Comparison of ENCODE assay signal across 11 mouse cellular contexts in the genomic region with DNA sequence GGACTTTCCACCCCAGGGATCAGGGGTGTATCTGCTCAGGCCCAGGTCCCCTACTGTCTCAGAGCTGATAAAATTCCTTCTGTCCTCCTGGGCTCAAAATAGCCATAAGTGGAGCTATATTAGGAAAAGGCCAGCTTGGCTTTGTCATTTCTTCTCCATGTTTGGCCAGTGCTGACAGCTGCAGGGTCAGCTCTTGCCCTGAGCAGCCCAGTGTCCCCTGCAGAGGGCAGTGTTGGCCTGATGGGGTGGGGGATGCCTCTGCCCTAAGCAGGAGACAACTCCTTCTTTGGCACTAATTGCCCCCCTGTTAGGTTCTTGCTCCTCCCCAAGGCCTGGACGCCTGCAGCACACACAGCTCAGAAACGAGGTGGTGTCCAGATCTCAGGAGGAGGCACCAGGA. TPM values are rescaled to one million over a fixed set of nuclear protein-coding genes. Genes with fewer than 3 reads are reported as not detected.
A peak's percentile ranks its signal among the peaks of the same experiment; 100 is the strongest.
DNase-seq lines count a peak whose midpoint lies in the region; ATAC-seq and TF ChIP-seq lines count a peak whose summit lies in the region.
"Had no signal": no experiment of that assay in that cellular context is flagged by ENCODE, and none has a peak within 500 bp of the region (broad histone marks: within the 10 kb centered on the region; RNA-seq: fewer than 3 reads in every experiment).

No protein-coding gene starts in this region.

- ATAC-seq in hindbrain, postnatal 0 days = no peak
- ATAC-seq in hindbrain, embryonic 16.5 days = no peak
- ATAC-seq in heart, embryonic 14.5 days (ENCODE audit: insufficient number of reproducible peaks, insufficient read depth, low FRiP score, low read depth) = peak; percentile 76
- ATAC-seq in liver, embryonic 14.5 days (ENCODE audit: insufficient read depth) = no peak

- 66% methylated on average over 2 of the region's 2 CpGs for WGBS in hindbrain, postnatal 0 days
- WGBS in hindbrain, embryonic 16.5 days = 62% methylated on average over 2 of the region's 2 CpGs
- 14% methylated on average over 2 of the region's 2 CpGs for WGBS in heart, embryonic 14.5 days
- WGBS in liver, embryonic 14.5 days (ENCODE audit: insufficient replicate concordance) = 40% methylated on average over 2 of the region's 2 CpGs

- TF ChIP-seq EP300 in liver, embryonic 14.5 days (IDR thresholded peaks at IDR 0.05; ENCODE audit: low read depth) = no peak

- TF ChIP-seq CTCF in hindbrain, postnatal 0 days (IDR thresholded peaks at IDR 0.05; ENCODE audit: low read depth) = peak; percentile 27
- peak; percentile 43; the same call in 1 of the 2 replicates for TF ChIP-seq CTCF in liver, embryonic 14.5 days (IDR thresholded peaks at IDR 0.05; ENCODE audit: low read depth)

- H3K9me3 ChIP-seq in hindbrain, postnatal 0 days (ENCODE audit: low read length) = no peaks in the 10 kb centered on the region
- no peaks in the 10 kb centered on the region for H3K9me3 ChIP-seq in hindbrain, embryonic 16.5 days (ENCODE audit: control insufficient read depth, low read length)
- no peaks in the 10 kb centered on the region for H3K9me3 ChIP-seq in heart, embryonic 14.5 days (ENCODE audit: control insufficient read depth, low read length)
- no peaks in the 10 kb centered on the region for H3K9me3 ChIP-seq in liver, embryonic 14.5 days (ENCODE audit: control insufficient read depth, low read length)

- H3K36me3 ChIP-seq in hindbrain, postnatal 0 days (ENCODE audit: insufficient read depth, low read length) = no peaks in the 10 kb centered on the region
- H3K36me3 ChIP-seq in hindbrain, embryonic 16.5 days (ENCODE audit: control insufficient read depth, insufficient read depth, low read length) = no peaks in the 10 kb centered on the region
- peaks cover 61% of the 10 kb centered on the region for H3K36me3 ChIP-seq in heart, embryonic 14.5 days (ENCODE audit: control insufficient read depth, insufficient read depth, low read length)
- H3K36me3 ChIP-seq in liver, embryonic 14.5 days (replicated peaks; ENCODE audit: control insufficient read depth, insufficient read depth, low read depth) = no peaks in the 10 kb centered on the region

- no peak overlapping the region for H3K4me3 ChIP-seq in hindbrain, postnatal 0 days (ENCODE audit: low read length)
- H3K4me3 ChIP-seq in hindbrain, embryonic 16.5 days (ENCODE audit: low read length) = no peak overlapping the region
- H3K4me3 ChIP-seq in heart, embryonic 14.5 days (ENCODE audit: control insufficient read depth in 1 of 2, insufficient read depth in 1 of 2, low read depth in 1 of 2, low read length in 2 of 2) = no peak overlapping the region
- H3K4me3 ChIP-seq in liver, embryonic 14.5 days (ENCODE audit: insufficient read depth in 1 of 2, low read depth in 2 of 2, low read length in 2 of 2) = no peak overlapping the region

- H3K4me2 ChIP-seq in hindbrain, postnatal 0 days (ENCODE audit: low read depth, low read length) = no peak overlapping the region
- H3K4me2 ChIP-seq in hindbrain, embryonic 16.5 days (ENCODE audit: low read length) = no peak overlapping the region
- peak overlapping the region; percentile 30; the same call in 1 of the 2 replicates for H3K4me2 ChIP-seq in heart, embryonic 14.5 days (ENCODE audit: low read length)
- no peak overlapping the region for H3K4me2 ChIP-seq in liver, embryonic 14.5 days (ENCODE audit: low read depth)

- no peaks in the 10 kb centered on the region for H3K27me3 ChIP-seq in hindbrain, postnatal 0 days (ENCODE audit: insufficient read depth, low read length)
- H3K27me3 ChIP-seq in hindbrain, embryonic 16.5 days (replicated peaks; ENCODE audit: control insufficient read depth, insufficient read depth, low read length) = no peaks in the 10 kb centered on the region; the same call in 1 of the 2 replicates
- no peaks in the 10 kb centered on the region for H3K27me3 ChIP-seq in heart, embryonic 14.5 days (ENCODE audit: control insufficient read depth, insufficient read depth, low read length)
- H3K27me3 ChIP-seq in liver, embryonic 14.5 days (ENCODE audit: control insufficient read depth, insufficient read depth, low read length) = no peaks in the 10 kb centered on the region
- H3K27me3 ChIP-seq: CH12.LX had no signal

- no peaks in the 10 kb centered on the region for H3K4me1 ChIP-seq in hindbrain, postnatal 0 days (ENCODE audit: insufficient read depth, low read length)
- no peaks in the 10 kb centered on the region for H3K4me1 ChIP-seq in hindbrain, embryonic 16.5 days (ENCODE audit: control insufficient read depth, insufficient read depth, low read depth, low read length)
- H3K4me1 ChIP-seq in heart, embryonic 14.5 days (ENCODE audit: control insufficient read depth in 2 of 2, insufficient read depth in 2 of 2, low read length in 2 of 2) = peaks cover 41 to 59% of the 10 kb centered on the region in 2 experiments
- no peaks in the 10 kb centered on the region for H3K4me1 ChIP-seq in liver, embryonic 14.5 days (replicated peaks; ENCODE audit: control insufficient read depth in 2 of 2, insufficient read depth in 2 of 2, low read length in 1 of 2)

- no peak for DNase-seq in hindbrain, postnatal 0 days (ENCODE audit: low spot score)
- DNase-seq in adipocyte (ENCODE audit: low spot score) = peak; percentile 48
- no peak for DNase-seq in liver, embryonic 14.5 days (ENCODE audit: low read depth in 3 of 3, low spot score in 3 of 3)
- no peak for DNase-seq in frontal cortex, postnatal 36 days (ENCODE audit: low spot score in 2 of 2)
- no peak for DNase-seq in right cerebral cortex, postnatal 10 days (ENCODE audit: low spot score in 2 of 2)
- DNase-seq in retina, postnatal 1 day = no peak

- no peak overlapping the region for H3K27ac ChIP-seq in hindbrain, postnatal 0 days
- no peak overlapping the region for H3K27ac ChIP-seq in hindbrain, embryonic 16.5 days (ENCODE audit: low read depth, low read length)
- peak overlapping the region; percentile 88 to 94 for H3K27ac ChIP-seq in heart, embryonic 14.5 days (replicated peaks in 1 of 2; ENCODE audit: control insufficient read depth in 1 of 2, insufficient read depth in 1 of 2, low read depth in 2 of 2, low read length in 2 of 2)
- no peak overlapping the region for H3K27ac ChIP-seq in liver, embryonic 14.5 days

- no peak overlapping the region for H3K9ac ChIP-seq in hindbrain, postnatal 0 days (replicated peaks; ENCODE audit: low read length)
- no peak overlapping the region for H3K9ac ChIP-seq in hindbrain, embryonic 16.5 days (ENCODE audit: low read depth, low read length)
- peak overlapping the region; percentile 57 for H3K9ac ChIP-seq in heart, embryonic 14.5 days (ENCODE audit: low read length)
- H3K9ac ChIP-seq in liver, embryonic 14.5 days (replicated peaks) = no peak overlapping the region

RNA-seq across cellular contexts. Expression of gene Ldb3, which starts 14.4 kb away (rescaled TPM):
- 1.6 and 1.7 TPM in 2 replicates for total RNA-seq in hindbrain, postnatal 0 days (2014; rRNA removed)
- 1.3 and 1.4 TPM in 2 replicates for polyA plus RNA-seq in hindbrain, postnatal 0 days (2015; fragmentation: Nextera tagmentation; extraction: Ambion mirVana)
- 1.2 and 5.6 TPM in 2 replicates for polyA plus RNA-seq in hindbrain, embryonic 16.5 days (2015; fragmentation: Nextera tagmentation; extraction: Ambion mirVana)
- 301 and 314 TPM in 2 replicates for polyA plus RNA-seq in heart, embryonic 14.5 days (2014; fragmentation: Nextera tagmentation; extraction: Ambion mirVana)
- 0.03 and 0.07 TPM in 2 replicates for polyA plus RNA-seq in liver, embryonic 14.5 days (2012; rRNA removed)
- polyA plus RNA-seq in liver, embryonic 14.5 days (2014; fragmentation: Nextera tagmentation; extraction: Ambion mirVana) = 0.04 and 0.05 TPM in 2 replicates

RNA-seq across cellular contexts. Expression of gene Opn4, which starts 25.9 kb away (rescaled TPM):
- total RNA-seq in hindbrain, postnatal 0 days (2014; rRNA removed) = not detected in 2 replicates
- 0.14 TPM in 1 of 2 replicates, not detected in the other for polyA plus RNA-seq in hindbrain, postnatal 0 days (2015; fragmentation: Nextera tagmentation; extraction: Ambion mirVana)
- polyA plus RNA-seq in hindbrain, embryonic 16.5 days (2015; fragmentation: Nextera tagmentation; extraction: Ambion mirVana) = 0.27 TPM in 1 of 2 replicates, not detected in the other
- polyA plus RNA-seq in heart, embryonic 14.5 days (2014; fragmentation: Nextera tagmentation; extraction: Ambion mirVana) = 5.0 and 5.2 TPM in 2 replicates
- not detected in 2 replicates for polyA plus RNA-seq in liver, embryonic 14.5 days (2012; rRNA removed)
- not detected in 2 replicates for polyA plus RNA-seq in liver, embryonic 14.5 days (2014; fragmentation: Nextera tagmentation; extraction: Ambion mirVana)
- total RNA-seq: CH12.LX; layer of hippocampus, postnatal 14 days had no signal
- polyA plus RNA-seq: spleen, adult 2 months had no signal

RNA-seq across cellular contexts. Expression of gene 9230112D13Rik, which starts 51.5 kb away (rescaled TPM):
- total RNA-seq in hindbrain, postnatal 0 days (2014; rRNA removed) = not detected in 2 replicates
- polyA plus RNA-seq in hindbrain, postnatal 0 days (2015; fragmentation: Nextera tagmentation; extraction: Ambion mirVana) = not detected in 2 replicates
- polyA plus RNA-seq in hindbrain, embryonic 16.5 days (2015; fragmentation: Nextera tagmentation; extraction: Ambion mirVana) = not detected in 2 replicates
- not detected in 2 replicates for polyA plus RNA-seq in heart, embryonic 14.5 days (2014; fragmentation: Nextera tagmentation; extraction: Ambion mirVana)
- not detected in 2 replicates for polyA plus RNA-seq in liver, embryonic 14.5 days (2012; rRNA removed)
- not detected in 2 replicates for polyA plus RNA-seq in liver, embryonic 14.5 days (2014; fragmentation: Nextera tagmentation; extraction: Ambion mirVana)
- total RNA-seq: layer of hippocampus, postnatal 14 days had no signal
- polyA plus RNA-seq: spleen, adult 2 months had no signal

Comparison
In these comparisons a context has a peak if more than half of its experiments do, and no peak if none do; other contexts are left out.
1. H3K27ac ChIP-seq: peak in heart, embryonic 14.5 days (2 of 2); none in hindbrain, postnatal 0 days (single experiment), hindbrain, embryonic 16.5 days (single experiment) and liver, embryonic 14.5 days (single experiment).
2. RNA of gene Ldb3, which starts 14.4 kb away (polyA plus RNA-seq): 301 to 314 TPM in heart, embryonic 14.5 days; 1.3 to 1.4 TPM in hindbrain, postnatal 0 days, 1.2 to 5.6 TPM in hindbrain, embryonic 16.5 days and 0.03 to 0.07 TPM in liver, embryonic 14.5 days; every median in the first group is over 10 times any median in the second.